Mouse (Mus musculus) MEL (cell line): ENCODE results near the gene Gm9913. TPM values are rescaled to one million over a fixed set of nuclear protein-coding genes. Genes with fewer than 3 reads are reported as not detected.

Experiments used
- DNase-seq: peaks from one replicate; pipeline ENCODE4 v3.0.0; 2011; ENCODE audit warnings: low read depth, low spot score
- H3K27ac ChIP-seq: 2 replicates; pipeline ENCODE4 v1.5.1; 2012; ENCODE audit warnings: low read depth, mild to moderate bottlenecking, control low read depth, low read length, moderate library complexity; ENCODE audit not compliant: control insufficient read depth
- H3K27me3 ChIP-seq, 2 experiments: fragments of 150-350 bp in 1 of 2; sonication (generic) in 1 of 2; 2 replicates each; pipeline ENCODE4 v1.6.1; 2012; ENCODE audit warnings: low read length in 2 of 2, mild to moderate bottlenecking in 2 of 2, improper control_type of control experiment in 1 of 2, moderate library complexity in 1 of 2; ENCODE audit not compliant: insufficient read depth in 2 of 2, control insufficient read depth in 1 of 2
- H3K36me3 ChIP-seq, 2 experiments: 2 replicates each; pipeline ENCODE4 v1.6.1; 2012 to 2014; ENCODE audit warnings: low read length in 2 of 2, improper control_type of control experiment in 1 of 2, inconsistent platforms in 1 of 2, mild to moderate bottlenecking in 1 of 2; ENCODE audit not compliant: insufficient read depth in 2 of 2, control insufficient read depth in 1 of 2
- H3K4me1 ChIP-seq, 2 experiments: fragments of 150-350 bp in 1 of 2; sonication (generic) in 1 of 2; 2 replicates each; pipeline ENCODE4 v1.6.1; 2012; ENCODE audit warnings: low read length in 2 of 2, improper control_type of control experiment in 1 of 2, mild to moderate bottlenecking in 1 of 2; ENCODE audit not compliant: insufficient read depth in 2 of 2, control insufficient read depth in 1 of 2
- H3K4me3 ChIP-seq, 2 experiments: fragments of 150-350 bp in 1 of 2; sonication (generic) in 1 of 2; 2 replicates each; pipeline ENCODE4 v1.5.1; 2012; ENCODE audit warnings: low read depth in 2 of 2, low read length in 2 of 2, mild to moderate bottlenecking in 2 of 2, moderate library complexity in 2 of 2, control low read depth in 1 of 2, improper control_type of control experiment in 1 of 2; ENCODE audit not compliant: control insufficient read depth in 1 of 2, insufficient read depth in 1 of 2
- H3K79me2 ChIP-seq: 2 replicates; pipeline ENCODE4 v1.6.1; 2012; ENCODE audit warnings: mild to moderate bottlenecking, low read length, moderate library complexity; ENCODE audit not compliant: control insufficient read depth, poor library complexity, insufficient read depth
- H3K9ac ChIP-seq: 2 replicates; pipeline ENCODE4 v1.6.1; 2012; ENCODE audit warnings: low read depth, mild to moderate bottlenecking, control low read depth, low read length, moderate library complexity; ENCODE audit not compliant: control insufficient read depth, poor library complexity, severe bottlenecking
- H3K9me3 ChIP-seq: fragments of 150-350 bp; sonication (generic); replicated peaks from 2 replicates; pipeline ENCODE4 v1.6.1; 2012; ENCODE audit warnings: mild to moderate bottlenecking, low read length, improper control_type of control experiment, moderate library complexity; ENCODE audit not compliant: insufficient read depth
- BHLHE40 ChIP-seq: IDR thresholded peaks from 2 replicates; pipeline ENCODE4 v1.6.1; 2012; ENCODE audit warnings: low read depth, mild to moderate bottlenecking, inconsistent platforms, low read length, improper control_type of control experiment, borderline replicate concordance
- CHD1 ChIP-seq: IDR thresholded peaks from 2 replicates; pipeline ENCODE4 v1.6.1; 2012; ENCODE audit warnings: low read depth, mild to moderate bottlenecking, inconsistent platforms, low read length, improper control_type of control experiment
- E2F4 ChIP-seq: IDR thresholded peaks from 2 replicates; pipeline ENCODE4 v1.6.1; 2011; ENCODE audit warnings: low read depth, low read length, improper control_type of control experiment, borderline replicate concordance
- EP300 ChIP-seq, 2 experiments: IDR thresholded peaks; 2 replicates each; pipeline ENCODE4 v1.6.1; 2011; ENCODE audit warnings: improper control_type of control experiment in 2 of 2, low read length in 2 of 2, low read depth in 1 of 2, mild to moderate bottlenecking in 1 of 2
- ETS1 ChIP-seq: IDR thresholded peaks from 2 replicates; pipeline ENCODE4 v1.6.1; 2012; ENCODE audit warnings: low read depth, mild to moderate bottlenecking, inconsistent platforms, low read length, improper control_type of control experiment, moderate library complexity
- HCFC1 ChIP-seq: IDR thresholded peaks from 2 replicates; pipeline ENCODE4 v1.6.1; 2012; ENCODE audit warnings: low read depth, mild to moderate bottlenecking, inconsistent platforms, low read length, improper control_type of control experiment, moderate library complexity
- MAX ChIP-seq: IDR thresholded peaks from 2 replicates; pipeline ENCODE4 v1.6.1; 2011; ENCODE audit warnings: low read length, improper control_type of control experiment
- MEF2A ChIP-seq: IDR thresholded peaks from 2 replicates; pipeline ENCODE4 v1.6.1; 2014; ENCODE audit warnings: low read depth, mild to moderate bottlenecking, inconsistent platforms, low read length, improper control_type of control experiment; ENCODE audit not compliant: poor library complexity, insufficient replicate concordance, severe bottlenecking; ENCODE audit errors: extremely low read depth
- MYB ChIP-seq: IDR thresholded peaks from 2 replicates; pipeline ENCODE4 v1.6.1; 2011; ENCODE audit warnings: mild to moderate bottlenecking, low read depth, low read length, improper control_type of control experiment
- POLR2A ChIP-seq, 2 experiments: IDR thresholded peaks; 2 replicates each; pipeline ENCODE4 v1.6.1; 2011 to 2012; ENCODE audit warnings: low read length in 2 of 2, mild to moderate bottlenecking in 2 of 2, control low read depth in 1 of 2, improper control_type of control experiment in 1 of 2, low read depth in 1 of 2, moderate library complexity in 1 of 2; ENCODE audit not compliant: control insufficient read depth in 1 of 2, insufficient read depth in 1 of 2, poor library complexity in 1 of 2
- POLR2AphosphoS2 ChIP-seq: IDR thresholded peaks from 2 replicates; pipeline ENCODE4 v1.6.1; 2011; ENCODE audit warnings: low read length, improper control_type of control experiment
- RCOR1 ChIP-seq: IDR thresholded peaks from 2 replicates; pipeline ENCODE4 v1.6.1; 2012; ENCODE audit warnings: low read depth, mild to moderate bottlenecking, inconsistent platforms, low read length, improper control_type of control experiment
- SMC3 ChIP-seq: IDR thresholded peaks from 2 replicates; pipeline ENCODE4 v1.6.1; 2011; ENCODE audit warnings: low read depth, low read length, improper control_type of control experiment
- TAL1 ChIP-seq: IDR thresholded peaks from 2 replicates; pipeline ENCODE4 v1.6.1; 2012; ENCODE audit warnings: mild to moderate bottlenecking, inconsistent platforms, low read length, moderate library complexity, mixed read lengths
- TBP ChIP-seq: IDR thresholded peaks from 2 replicates; pipeline ENCODE4 v1.8.0; 2011; ENCODE audit warnings: low read depth, low read length, improper control_type of control experiment
- TCF12 ChIP-seq: IDR thresholded peaks from 2 replicates; pipeline ENCODE4 v1.6.1; 2014; ENCODE audit warnings: low read depth, mild to moderate bottlenecking, inconsistent platforms, low read length, improper control_type of control experiment, moderate library complexity
- ZC3H11A ChIP-seq: IDR thresholded peaks from 2 replicates; pipeline ENCODE4 v1.6.1; 2012; ENCODE audit warnings: low read depth, mild to moderate bottlenecking, inconsistent platforms, low read length, improper control_type of control experiment
- ZKSCAN1 ChIP-seq: IDR thresholded peaks from 2 replicates; pipeline ENCODE4 v1.6.1; 2012; ENCODE audit warnings: low read depth, mild to moderate bottlenecking, inconsistent platforms, low read length, improper control_type of control experiment, moderate library complexity
- ZMIZ1 ChIP-seq: IDR thresholded peaks from 2 replicates; pipeline ENCODE4 v1.6.1; 2012; ENCODE audit warnings: low read depth, mild to moderate bottlenecking, inconsistent platforms, low read length, improper control_type of control experiment, moderate library complexity
- ZNF384 ChIP-seq: IDR thresholded peaks from 2 replicates; pipeline ENCODE4 v1.6.1; 2012; ENCODE audit warnings: low read depth, mild to moderate bottlenecking, inconsistent platforms, low read length, improper control_type of control experiment
- polyA plus RNA-seq, 2 experiments: library from polyadenylated mRNA; stranded (reverse) in 1 of 2; unstranded in 1 of 2; fragments of >175 nt in 1 of 2; fragments of >200 nt in 1 of 2; gene quantifications; 2 replicates each; pipeline versions ENCODE4 v1.2.1 to v1.2.4; 2012; ENCODE audit warnings: low replicate concordance in 2 of 2, low read depth in 1 of 2; ENCODE audit not compliant: insufficient read length in 2 of 2, insufficient read depth in 1 of 2, missing spikeins in 1 of 2
- total RNA-seq: library from RNA; depleted of rRNA; stranded (reverse); fragments of 300-350 nt; gene quantifications from 2 replicates; pipeline ENCODE4 v1.2.3, GENCODE M21; 2012

The Gm9913 gene
- total and polyA plus RNA-seq, 3 experiments = not detected

- no peak for DNase-seq
- no peak for TF ChIP-seq EP300 (IDR thresholded peaks at IDR 0.05; ENCODE audit: low read depth in 1 of 2, low read length in 2 of 2)
- H3K9me3 ChIP-seq = no peaks in the 10 kb centered on the region
- no peak overlapping the region for H3K4me3 ChIP-seq
- H3K4me1 ChIP-seq = peaks cover 11 to 30% of the 10 kb centered on the region in 2 experiments
- H3K36me3 ChIP-seq = peaks cover 0 to 23% of the 10 kb centered on the region in 2 experiments; a peak in 2 of 4 replicates
- H3K9ac ChIP-seq = no peak overlapping the region
- no peak overlapping the region for H3K27ac ChIP-seq
- H3K79me2 ChIP-seq = no peaks in the 10 kb centered on the region
- H3K27me3 ChIP-seq = no peaks in the 10 kb centered on the region
Measured at GRCm38 (mm10) chr2:125459087-125459486, 45.8 kb upstream of the Gm9913 start.

- no peak for TF ChIP-seq BHLHE40
- TF ChIP-seq POLR2A (IDR thresholded peaks at IDR 0.05; ENCODE audit: control insufficient read depth in 1 of 2, insufficient read depth in 1 of 2, low read depth in 1 of 2, low read length in 2 of 2, poor library complexity in 1 of 2) = no peak
- TF ChIP-seq ZMIZ1 = no peak
- no peak for TF ChIP-seq MEF2A
- TF ChIP-seq ZNF384 = no peak
- TF ChIP-seq SMC3 = no peak
- no peak for TF ChIP-seq MAX
- no peak for DNase-seq
Measured at GRCm38 (mm10) chr2:125464036-125464435, 40.9 kb upstream of the Gm9913 start.

GRCm38 (mm10) chr2:125470553-125471295, 34.2 kb upstream of the Gm9913 start:
- H3K36me3 ChIP-seq = no peaks in the 10 kb centered on the region
- TF ChIP-seq ETS1 (no peak), MAX (no peak), TBP (no peak), ZNF384 (no peak), MYB (no peak), ZC3H11A (no peak), RCOR1 (no peak), HCFC1 (no peak), TAL1 (no peak), TCF12 (no peak), ZKSCAN1 (no peak), POLR2AphosphoS2 (no peak), E2F4 (no peak), CHD1 (no peak)
- no peaks in the 10 kb centered on the region for H3K27me3 ChIP-seq
- H3K4me3 ChIP-seq = no peak overlapping the region
- H3K4me1 ChIP-seq = no peaks in the 10 kb centered on the region
- no peak overlapping the region for H3K9ac ChIP-seq
- no peaks in the 10 kb centered on the region for H3K9me3 ChIP-seq
- H3K79me2 ChIP-seq = no peaks in the 10 kb centered on the region
- no peak overlapping the region for H3K27ac ChIP-seq
- DNase-seq = no peak

More at GRCm38 (mm10) chr2:125464036-125464435, 40.9 kb upstream of the Gm9913 start:
- H3K9me3 ChIP-seq = no peaks in the 10 kb centered on the region
- no peak overlapping the region for H3K27ac ChIP-seq
- no peaks in the 10 kb centered on the region for H3K27me3 ChIP-seq
- no peak overlapping the region for H3K4me3 ChIP-seq
- H3K4me1 ChIP-seq = peaks cover 3 to 9% of the 10 kb centered on the region in 2 experiments
- H3K36me3 ChIP-seq = peaks cover 0 to 5% of the 10 kb centered on the region in 2 experiments; a peak in 2 of 4 replicates
- H3K9ac ChIP-seq = no peak overlapping the region
- H3K79me2 ChIP-seq = no peaks in the 10 kb centered on the region
